Mouse (Mus musculus): ENCODE results near the gene Lrrk2. TPM values are rescaled to one million over a fixed set of nuclear protein-coding genes. Genes with fewer than 3 reads are reported as not detected.
A peak's percentile ranks its signal among the peaks of the same experiment; 100 is the strongest.

Lrrk2 gene
- polyA plus RNA-seq, 2 experiments = 0.81 to 1.4 TPM

DNA sequence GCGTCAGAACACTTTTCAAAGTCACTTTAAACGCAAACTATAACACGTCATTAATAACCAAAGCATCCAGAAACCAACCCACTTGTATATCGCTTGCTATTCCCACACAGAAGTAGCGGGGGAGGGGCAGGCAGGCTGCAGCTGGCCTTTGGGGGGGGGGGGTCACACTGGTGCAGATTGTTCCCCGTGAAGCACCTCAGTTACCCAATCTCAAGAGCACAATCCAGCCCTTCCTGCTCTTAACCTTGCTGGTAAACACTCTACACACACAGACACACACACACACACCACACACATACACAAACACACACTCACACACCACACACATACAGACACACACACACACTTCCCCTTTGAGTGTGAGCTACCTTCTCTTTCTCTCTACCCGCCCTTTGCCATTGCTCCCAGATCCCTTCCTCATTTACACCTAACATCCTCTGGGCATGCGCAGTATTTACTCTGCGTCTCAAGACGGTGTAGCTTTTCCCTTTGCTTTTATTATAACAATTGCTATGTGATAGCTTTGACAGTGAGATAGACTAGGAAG, 8.3 kb upstream of the Lrrk2 start:
- 69% methylated on average over 10 of the region's 10 CpGs for WGBS (ENCODE audit: insufficient replicate concordance)
- H3K4me1 ChIP-seq (replicated peaks; ENCODE audit: control insufficient read depth in 2 of 2, insufficient read depth in 2 of 2, low read length in 1 of 2) = no peaks in the 10 kb centered on the region
- no peak for TF ChIP-seq CTCF (IDR thresholded peaks at IDR 0.05; ENCODE audit: low read depth)
- no peak for TF ChIP-seq EP300 (IDR thresholded peaks at IDR 0.05; ENCODE audit: low read depth)
- no peak overlapping the region for H3K4me3 ChIP-seq (ENCODE audit: insufficient read depth in 1 of 2, low read depth in 2 of 2, low read length in 2 of 2)
- no peak for DNase-seq (ENCODE audit: low read depth in 3 of 3, low spot score in 3 of 3)
- H3K9me3 ChIP-seq (ENCODE audit: control insufficient read depth, low read length) = no peaks in the 10 kb centered on the region
- H3K27ac ChIP-seq = no peak overlapping the region
- no peak overlapping the region for H3K4me2 ChIP-seq (ENCODE audit: low read depth)
- no peaks in the 10 kb centered on the region for H3K27me3 ChIP-seq (ENCODE audit: control insufficient read depth, insufficient read depth, low read length)
- H3K36me3 ChIP-seq (replicated peaks; ENCODE audit: control insufficient read depth, insufficient read depth, low read depth) = no peaks in the 10 kb centered on the region
- no peak for ATAC-seq (ENCODE audit: insufficient read depth)
- no peak overlapping the region for H3K9ac ChIP-seq (replicated peaks)

DNA sequence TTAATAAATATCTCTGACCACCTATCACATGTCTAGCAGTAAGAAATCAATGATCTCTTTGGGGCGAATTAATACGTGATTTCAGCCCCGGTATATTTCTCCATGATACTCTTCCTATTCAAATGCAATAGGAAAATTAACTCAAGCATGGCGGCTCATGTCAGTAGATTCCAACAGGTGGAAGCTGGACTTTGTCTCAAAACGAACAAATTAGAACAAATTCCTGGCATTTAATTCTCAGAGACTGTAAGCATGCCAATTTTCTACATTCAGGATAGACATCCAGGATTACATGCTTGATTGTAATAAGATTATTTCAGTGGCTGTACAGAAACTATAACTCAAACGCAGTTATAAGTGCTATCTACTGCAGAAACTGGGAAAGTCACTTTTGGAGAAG, 7.4 kb upstream of the Lrrk2 start:
- ATAC-seq (ENCODE audit: insufficient read depth) = no peak
- Histone ChIP-seq H3K27ac (no peak overlapping the region), H3K9me3 (ENCODE audit: control insufficient read depth, low read length) (no peaks in the 10 kb centered on the region), H3K4me3 (ENCODE audit: insufficient read depth in 1 of 2, low read depth in 2 of 2, low read length in 2 of 2) (no peak overlapping the region), H3K27me3 (ENCODE audit: control insufficient read depth, insufficient read depth, low read length) (no peaks in the 10 kb centered on the region), H3K36me3 (replicated peaks; ENCODE audit: control insufficient read depth, insufficient read depth, low read depth) (no peaks in the 10 kb centered on the region), H3K9ac (replicated peaks) (no peak overlapping the region), H3K4me1 (replicated peaks; ENCODE audit: control insufficient read depth in 2 of 2, insufficient read depth in 2 of 2, low read length in 1 of 2) (no peaks in the 10 kb centered on the region), H3K4me2 (ENCODE audit: low read depth) (no peak overlapping the region)
- TF ChIP-seq CTCF (IDR thresholded peaks at IDR 0.05; ENCODE audit: low read depth) = no peak
- TF ChIP-seq EP300 (IDR thresholded peaks at IDR 0.05; ENCODE audit: low read depth) = no peak
- DNase-seq (ENCODE audit: low read depth in 3 of 3, low spot score in 3 of 3) = no peak
- 73% methylated on average over 6 of the region's 6 CpGs for WGBS (ENCODE audit: insufficient replicate concordance)

DNA sequence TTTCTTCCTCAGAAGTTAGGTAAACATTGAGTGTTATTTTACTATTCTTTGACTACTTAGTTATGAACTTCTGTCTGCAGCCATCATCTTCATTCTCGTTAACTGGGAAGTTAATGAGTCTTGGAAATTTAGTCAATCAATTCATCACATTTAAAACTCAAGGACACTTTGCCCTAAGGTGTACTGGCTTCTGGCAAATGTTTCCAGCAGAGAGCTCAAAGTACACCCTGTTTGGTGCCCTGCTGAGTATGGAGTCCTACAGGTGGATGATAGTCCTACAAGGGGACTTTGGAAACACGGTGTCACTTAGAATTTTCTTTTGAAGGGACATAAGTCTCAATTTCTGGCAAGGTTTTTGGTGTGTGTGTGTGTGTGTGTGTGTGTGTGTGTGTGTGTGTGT, 1.8 kb upstream of the Lrrk2 start:
- Histone ChIP-seq H3K27ac (no peak overlapping the region), H3K27me3 (ENCODE audit: control insufficient read depth, insufficient read depth, low read length) (no peaks in the 10 kb centered on the region), H3K36me3 (replicated peaks; ENCODE audit: control insufficient read depth, insufficient read depth, low read depth) (no peaks in the 10 kb centered on the region), H3K4me2 (ENCODE audit: low read depth) (no peak overlapping the region), H3K9ac (replicated peaks) (no peak overlapping the region), H3K9me3 (ENCODE audit: control insufficient read depth, low read length) (no peaks in the 10 kb centered on the region), H3K4me3 (ENCODE audit: insufficient read depth in 1 of 2, low read depth in 2 of 2, low read length in 2 of 2) (no peak overlapping the region), H3K4me1 (replicated peaks; ENCODE audit: control insufficient read depth in 2 of 2, insufficient read depth in 2 of 2, low read length in 1 of 2) (peaks cover 0 to 3% of the 10 kb centered on the region in 2 experiments; a peak in 1 of 4 replicates)
- DNase-seq (ENCODE audit: low read depth in 3 of 3, low spot score in 3 of 3) (no peak), ATAC-seq (ENCODE audit: insufficient read depth) (no peak)
- TF ChIP-seq EP300 (IDR thresholded peaks at IDR 0.05; ENCODE audit: low read depth) = no peak
- TF ChIP-seq CTCF (IDR thresholded peaks at IDR 0.05; ENCODE audit: low read depth) = no peak
- WGBS (ENCODE audit: insufficient replicate concordance) = 67% methylated on average over 2 of the region's 2 CpGs

DNA sequence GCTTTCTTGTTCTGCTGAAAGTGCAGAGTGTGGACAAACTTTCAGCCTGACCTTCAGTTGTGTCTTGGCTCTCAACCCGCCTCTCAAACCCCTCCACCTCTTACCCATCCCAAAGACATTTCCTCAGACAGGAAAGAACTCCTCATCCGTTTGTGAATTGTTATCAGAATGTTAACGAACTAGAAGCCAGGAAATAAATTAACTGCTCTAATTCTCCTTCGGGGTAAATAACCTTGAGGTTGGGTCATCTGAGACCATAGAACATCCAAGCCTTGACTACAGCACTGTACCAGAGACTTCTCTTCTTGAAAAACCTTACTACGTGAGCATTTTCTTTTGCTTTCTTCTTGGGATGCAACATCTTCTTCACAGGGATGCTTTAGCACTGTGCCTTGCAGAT, 988 bp upstream of the Lrrk2 start:
- no peak overlapping the region for H3K4me3 ChIP-seq (ENCODE audit: insufficient read depth in 1 of 2, low read depth in 2 of 2, low read length in 2 of 2)
- no peak overlapping the region for H3K9ac ChIP-seq (replicated peaks)
- 41% methylated on average over 5 of the region's 5 CpGs for WGBS (ENCODE audit: insufficient replicate concordance)
- H3K9me3 ChIP-seq (ENCODE audit: control insufficient read depth, low read length) = no peaks in the 10 kb centered on the region
- H3K27ac ChIP-seq = no peak overlapping the region
- no peak overlapping the region for H3K4me2 ChIP-seq (ENCODE audit: low read depth)
- no peak for ATAC-seq (ENCODE audit: insufficient read depth)
- H3K36me3 ChIP-seq (replicated peaks; ENCODE audit: control insufficient read depth, insufficient read depth, low read depth) = no peaks in the 10 kb centered on the region
- H3K4me1 ChIP-seq (replicated peaks; ENCODE audit: control insufficient read depth in 2 of 2, insufficient read depth in 2 of 2, low read length in 1 of 2) = peaks cover 0 to 3% of the 10 kb centered on the region in 2 experiments; a peak in 1 of 4 replicates
- H3K27me3 ChIP-seq (ENCODE audit: control insufficient read depth, insufficient read depth, low read length) = no peaks in the 10 kb centered on the region
- no peak for TF ChIP-seq CTCF (IDR thresholded peaks at IDR 0.05; ENCODE audit: low read depth)
- no peak for TF ChIP-seq EP300 (IDR thresholded peaks at IDR 0.05; ENCODE audit: low read depth)
- DNase-seq (ENCODE audit: low read depth in 3 of 3, low spot score in 3 of 3) = no peak

DNA sequence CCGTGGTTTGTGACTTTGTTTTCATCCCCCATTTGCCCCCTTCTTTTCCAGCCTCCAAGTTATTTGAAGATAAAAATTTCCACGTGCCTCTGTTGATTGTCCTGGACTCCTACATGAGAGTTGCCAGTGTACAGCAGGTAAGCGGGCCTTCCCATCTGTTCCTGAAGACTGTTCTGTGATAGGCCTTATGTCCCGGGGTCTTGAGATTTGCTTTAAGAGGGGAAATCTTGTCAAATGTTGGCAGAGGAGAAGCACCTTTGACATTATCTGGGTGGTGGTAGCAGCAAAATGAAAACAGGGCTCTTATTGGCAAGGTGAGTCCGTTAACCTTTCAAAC, 562 bp downstream of the Lrrk2 start:
- H3K27ac ChIP-seq = no peak overlapping the region
- H3K4me3 ChIP-seq (ENCODE audit: insufficient read depth in 1 of 2, low read depth in 2 of 2, low read length in 2 of 2) = peak overlapping the region; percentile 42 to 49
- H3K9ac ChIP-seq (replicated peaks) = no peak overlapping the region
- no peaks in the 10 kb centered on the region for H3K9me3 ChIP-seq (ENCODE audit: control insufficient read depth, low read length)
- H3K36me3 ChIP-seq (replicated peaks; ENCODE audit: control insufficient read depth, insufficient read depth, low read depth) = no peaks in the 10 kb centered on the region
- WGBS (ENCODE audit: insufficient replicate concordance) = 31% methylated on average over 5 of the region's 5 CpGs
- H3K4me1 ChIP-seq (replicated peaks; ENCODE audit: control insufficient read depth in 2 of 2, insufficient read depth in 2 of 2, low read length in 1 of 2) = peaks cover 0 to 3% of the 10 kb centered on the region in 2 experiments; a peak in 1 of 4 replicates
- ATAC-seq (ENCODE audit: insufficient read depth) (no peak), DNase-seq (ENCODE audit: low read depth in 3 of 3, low spot score in 3 of 3) (no peak)
- peak overlapping the region; percentile 63 for H3K4me2 ChIP-seq (ENCODE audit: low read depth)
- H3K27me3 ChIP-seq (ENCODE audit: control insufficient read depth, insufficient read depth, low read length) = no peaks in the 10 kb centered on the region
- TF ChIP-seq CTCF (IDR thresholded peaks at IDR 0.05; ENCODE audit: low read depth) (no peak), EP300 (IDR thresholded peaks at IDR 0.05; ENCODE audit: low read depth) (no peak)

Measured in liver, embryonic 14.5 days (tissue).